In the genomic region with DNA sequence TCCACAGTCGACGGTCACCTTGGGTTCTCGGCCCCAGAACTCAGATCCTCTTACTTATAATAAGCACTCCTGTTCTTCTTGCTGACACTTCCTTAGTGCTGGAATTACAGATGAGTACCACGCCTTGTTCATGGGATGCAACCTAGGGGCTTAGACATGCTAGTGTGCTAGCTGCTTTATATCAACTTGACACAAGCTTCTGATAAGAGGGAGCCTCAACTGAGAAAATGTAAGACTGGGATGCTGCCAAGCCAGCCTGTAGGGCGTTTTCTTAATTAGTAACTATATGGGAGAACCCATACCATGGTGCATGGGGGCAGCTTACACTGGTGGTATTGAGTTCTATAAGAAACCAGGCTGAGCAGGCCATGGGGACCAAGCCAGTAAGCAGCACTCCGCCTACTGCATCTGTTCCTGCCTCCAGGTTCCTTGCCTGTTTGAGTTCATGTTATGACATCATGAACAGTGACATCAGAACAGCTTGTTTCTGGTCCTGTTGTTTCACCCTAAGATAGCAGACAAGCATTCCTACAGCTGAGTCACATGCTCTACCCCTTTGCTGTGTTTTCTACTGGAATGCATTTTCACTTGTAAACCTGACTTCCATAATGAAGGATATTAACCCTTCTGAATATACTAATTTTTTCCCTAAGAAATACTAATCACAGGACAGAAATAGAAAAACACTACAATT, we compare ENCODE assay signal across 1 mouse cellular context.
TF ChIP-seq lines count a peak whose summit lies in the region.

No protein-coding gene starts in this region.

TF ChIP-seq in MEL, 35 proteins besides CTCF, POLR2A, EP300 and RAD21:
- TF ChIP-seq ETS1 (IDR thresholded peaks at IDR 0.05; ENCODE audit: low read depth, low read length) (peak; percentile 56), GATA1 (IDR thresholded peaks at IDR 0.05; ENCODE audit: low read depth, low read length) (peak; percentile 84), ZKSCAN1 (IDR thresholded peaks at IDR 0.05; ENCODE audit: low read depth, low read length) (no peak), ELF1 (IDR thresholded peaks at IDR 0.05; ENCODE audit: low read depth, low read length) (0 out of 2 replicates have a peak, but pooled peaks have one; percentile 9), ZC3H11A (IDR thresholded peaks at IDR 0.05; ENCODE audit: low read depth, low read length) (no peak), RCOR1 (IDR thresholded peaks at IDR 0.05; ENCODE audit: low read depth, low read length) (peak; percentile 63; the same call in 1 of the 2 replicates), SMC3 (IDR thresholded peaks at IDR 0.05; ENCODE audit: low read depth, low read length) (no peak), TCF12 (IDR thresholded peaks at IDR 0.05; ENCODE audit: low read depth, low read length) (peak; percentile 82), CHD1 (IDR thresholded peaks at IDR 0.05; ENCODE audit: low read depth, low read length) (no peak), NRF1 (IDR thresholded peaks at IDR 0.05; ENCODE audit: insufficient read depth, low read depth, low read length, poor library complexity, severe bottlenecking) (no peak), SIN3A (IDR thresholded peaks at IDR 0.05; ENCODE audit: low read length) (peak; percentile 58), MAX (IDR thresholded peaks at IDR 0.05; ENCODE audit: low read length) (no peak; the same call in 1 of the 2 replicates), CHD2 (IDR thresholded peaks at IDR 0.05; ENCODE audit: low read length) (no peak), HCFC1 (IDR thresholded peaks at IDR 0.05; ENCODE audit: low read depth, low read length) (0 out of 2 replicates have a peak, but pooled peaks have one; percentile 14), UBTF (IDR thresholded peaks at IDR 0.05; ENCODE audit: borderline replicate concordance, insufficient read depth, low read depth, low read length) (no peak), MXI1 (IDR thresholded peaks at IDR 0.05; ENCODE audit: low read depth, low read length) (peak; percentile 36; the same call in 1 of the 2 replicates), USF1 (IDR thresholded peaks at IDR 0.05; ENCODE audit: low read depth, low read length) (peak; percentile 66; the same call in 1 of the 2 replicates), BHLHE40 (IDR thresholded peaks at IDR 0.05; ENCODE audit: borderline replicate concordance, low read depth, low read length) (peak; percentile 29; the same call in 1 of the 2 replicates), MAFK (IDR thresholded peaks at IDR 0.05; ENCODE audit: borderline replicate concordance, low read depth, low read length) (no peak), MYC (IDR thresholded peaks at IDR 0.05; ENCODE audit: low read depth, low read length) (no peak), MAZ (IDR thresholded peaks at IDR 0.05; ENCODE audit: low read depth, low read length) (0 out of 2 replicates have a peak, but pooled peaks have one; percentile 25), JUND (IDR thresholded peaks at IDR 0.05; ENCODE audit: low read depth, low read length) (no peak)
